Mouse (Mus musculus): ENCODE data around the gene Trio. TPM values are rescaled to one million over a fixed set of nuclear protein-coding genes. Genes with fewer than 3 reads are reported as not detected.
A peak's percentile ranks its signal among the peaks of the same experiment; 100 is the strongest.

The Trio gene
- polyA plus RNA-seq, 1 experiment = 154 TPM

- TF ChIP-seq CTCF (IDR thresholded peaks at IDR 0.05; ENCODE audit: borderline replicate concordance, insufficient read depth, low read length) = peak; percentile 91; the same call in 1 of the 2 replicates
- no peak for TF ChIP-seq POLR2A (IDR thresholded peaks at IDR 0.05; ENCODE audit: low read depth, low read length)
- no peak overlapping the region for H3K4me3 ChIP-seq (ENCODE audit: insufficient read depth, low read length)
- H3K4me1 ChIP-seq (ENCODE audit: control insufficient read depth, insufficient read depth, low read length) = no peaks in the 10 kb centered on the region
- 0 out of 2 replicates have a peak overlapping the region, but pooled peaks have one; percentile 13 for H3K27ac ChIP-seq (ENCODE audit: insufficient read depth, low read length)
These were observed 141.0 kb downstream of the Trio start for GRCm38 (mm10) chr15:27884347-27885250.

DNA sequence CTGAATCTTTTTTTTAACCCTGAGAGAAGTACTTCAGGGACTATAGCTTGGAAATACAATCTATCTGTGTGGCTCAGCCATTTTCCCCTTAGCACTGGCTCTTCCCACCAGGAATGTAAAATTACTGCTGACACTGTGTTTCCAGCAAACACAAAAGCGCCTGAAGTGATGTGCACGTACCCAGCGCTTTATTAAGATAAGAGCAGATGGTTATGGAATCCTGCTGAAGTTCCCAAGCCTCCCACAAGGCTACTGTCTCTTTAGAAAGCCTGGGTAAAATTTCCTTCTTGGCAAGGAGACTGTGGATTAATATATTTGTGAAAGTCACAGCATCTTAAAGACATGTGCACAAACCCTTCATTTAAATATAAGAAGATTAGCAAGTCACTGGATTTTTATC lies 141.8 kb downstream of the Trio start:
- TF ChIP-seq POLR2A (IDR thresholded peaks at IDR 0.05; ENCODE audit: low read depth, low read length) = no peak
- no peak for TF ChIP-seq CTCF (IDR thresholded peaks at IDR 0.05; ENCODE audit: borderline replicate concordance, insufficient read depth, low read length)
- Histone ChIP-seq H3K4me1 (ENCODE audit: control insufficient read depth, insufficient read depth, low read length) (no peaks in the 10 kb centered on the region), H3K4me3 (ENCODE audit: insufficient read depth, low read length) (no peak overlapping the region), H3K27ac (ENCODE audit: insufficient read depth, low read length) (no peak overlapping the region)

- Histone ChIP-seq H3K4me1 (ENCODE audit: control insufficient read depth, insufficient read depth, low read length) (no peaks in the 10 kb centered on the region), H3K4me3 (ENCODE audit: insufficient read depth, low read length) (no peak overlapping the region), H3K27ac (ENCODE audit: insufficient read depth, low read length) (no peak overlapping the region)
- TF ChIP-seq CTCF (IDR thresholded peaks at IDR 0.05; ENCODE audit: borderline replicate concordance, insufficient read depth, low read length) = no peak
- TF ChIP-seq POLR2A (IDR thresholded peaks at IDR 0.05; ENCODE audit: low read depth, low read length) = no peak
These were observed 142.8 kb downstream of the Trio start for GRCm38 (mm10) chr15:27882898-27883297.

DNA sequence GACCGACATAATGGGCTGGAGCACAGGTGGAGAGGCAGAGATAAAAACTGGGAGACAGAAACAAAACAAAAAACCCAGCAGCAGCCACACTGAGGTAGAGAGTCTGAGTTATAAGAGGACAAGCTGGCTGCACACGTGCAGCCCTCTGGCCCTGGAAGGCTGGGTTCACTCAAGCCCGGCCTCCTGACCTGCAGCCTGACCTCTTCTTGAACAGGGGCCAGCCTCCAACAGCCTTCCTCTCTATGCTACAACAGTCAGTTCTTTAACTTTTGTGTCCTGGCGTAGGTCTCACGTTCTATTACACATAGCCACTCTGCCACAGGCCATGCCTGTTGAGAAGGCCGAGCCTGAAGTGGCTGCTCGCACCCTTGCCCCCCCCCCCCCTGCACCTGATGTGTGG lies 147.8 kb downstream of the Trio start:
- H3K27ac ChIP-seq (ENCODE audit: insufficient read depth, low read length) = no peak overlapping the region
- no peak overlapping the region for H3K4me3 ChIP-seq (ENCODE audit: insufficient read depth, low read length)
- no peak for TF ChIP-seq CTCF (IDR thresholded peaks at IDR 0.05; ENCODE audit: borderline replicate concordance, insufficient read depth, low read length)
- no peak for TF ChIP-seq POLR2A (IDR thresholded peaks at IDR 0.05; ENCODE audit: low read depth, low read length)
- H3K4me1 ChIP-seq (ENCODE audit: control insufficient read depth, insufficient read depth, low read length) = no peaks in the 10 kb centered on the region

DNA sequence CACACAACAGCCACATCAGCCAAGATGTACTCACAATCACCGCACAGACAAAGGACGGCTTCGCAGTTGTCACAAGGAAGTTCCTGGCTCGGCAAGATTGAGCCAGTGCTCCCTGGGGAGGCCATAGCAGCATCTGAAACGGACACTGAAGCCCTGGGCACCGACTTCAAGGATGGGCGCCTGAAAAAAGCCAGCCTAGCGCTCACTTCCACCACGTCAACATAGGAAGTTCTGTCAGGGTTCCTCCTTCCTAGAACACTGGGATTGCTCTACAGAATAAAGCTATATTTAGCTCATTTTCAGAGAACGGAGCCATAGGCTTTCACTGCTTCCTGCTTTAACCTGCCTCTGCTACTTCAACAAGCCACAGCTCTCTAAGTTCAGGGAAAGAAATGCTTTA lies 149.3 kb downstream of the Trio start:
- H3K4me1 ChIP-seq (ENCODE audit: control insufficient read depth, insufficient read depth, low read length) = no peaks in the 10 kb centered on the region
- H3K4me3 ChIP-seq (ENCODE audit: insufficient read depth, low read length) = no peak overlapping the region
- no peak for TF ChIP-seq POLR2A (IDR thresholded peaks at IDR 0.05; ENCODE audit: low read depth, low read length)
- TF ChIP-seq CTCF (IDR thresholded peaks at IDR 0.05; ENCODE audit: borderline replicate concordance, insufficient read depth, low read length) = no peak
- no peak overlapping the region for H3K27ac ChIP-seq (ENCODE audit: insufficient read depth, low read length)

- Histone ChIP-seq H3K4me3 (ENCODE audit: insufficient read depth, low read length) (no peak overlapping the region), H3K4me1 (ENCODE audit: control insufficient read depth, insufficient read depth, low read length) (no peaks in the 10 kb centered on the region), H3K27ac (ENCODE audit: insufficient read depth, low read length) (no peak overlapping the region)
- TF ChIP-seq CTCF (IDR thresholded peaks at IDR 0.05; ENCODE audit: borderline replicate concordance, insufficient read depth, low read length) = no peak
These were observed 149.9 kb downstream of the Trio start for GRCm38 (mm10) chr15:27875753-27876152.

- no peaks in the 10 kb centered on the region for H3K4me1 ChIP-seq (ENCODE audit: control insufficient read depth, insufficient read depth, low read length)
- no peak overlapping the region for H3K27ac ChIP-seq (ENCODE audit: insufficient read depth, low read length)
- no peak for TF ChIP-seq POLR2A (IDR thresholded peaks at IDR 0.05; ENCODE audit: low read depth, low read length)
- TF ChIP-seq CTCF (IDR thresholded peaks at IDR 0.05; ENCODE audit: borderline replicate concordance, insufficient read depth, low read length) = no peak
- H3K4me3 ChIP-seq (ENCODE audit: insufficient read depth, low read length) = no peak overlapping the region
These were observed 151.8 kb downstream of the Trio start for GRCm38 (mm10) chr15:27873747-27874320.

DNA sequence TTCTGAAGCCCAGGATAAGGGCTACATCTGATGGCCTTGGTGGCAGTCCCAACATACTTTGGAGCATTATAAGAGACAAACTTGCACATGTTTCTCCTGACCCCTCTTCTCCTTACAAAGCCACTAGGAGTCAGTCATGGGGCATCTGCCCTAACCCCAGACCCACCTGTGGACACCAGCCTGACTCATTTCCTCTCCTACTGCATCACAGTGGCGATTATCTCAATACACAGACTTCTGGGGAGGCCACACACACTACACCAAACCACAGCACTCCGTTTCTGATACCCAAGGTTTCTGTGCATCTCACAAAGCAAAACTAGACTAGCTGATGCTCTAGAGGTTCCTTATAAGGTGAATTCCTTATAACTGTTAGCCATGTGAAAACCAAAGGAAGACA lies 153.4 kb downstream of the Trio start:
- TF ChIP-seq POLR2A (IDR thresholded peaks at IDR 0.05; ENCODE audit: low read depth, low read length) (no peak), CTCF (IDR thresholded peaks at IDR 0.05; ENCODE audit: borderline replicate concordance, insufficient read depth, low read length) (no peak)
- Histone ChIP-seq H3K4me1 (ENCODE audit: control insufficient read depth, insufficient read depth, low read length) (no peaks in the 10 kb centered on the region), H3K27ac (ENCODE audit: insufficient read depth, low read length) (no peak overlapping the region), H3K4me3 (ENCODE audit: insufficient read depth, low read length) (no peak overlapping the region)

GRCm38 (mm10) chr15:27871708-27872107 lies 153.9 kb downstream of the Trio start:
- Histone ChIP-seq H3K4me3 (ENCODE audit: insufficient read depth, low read length) (no peak overlapping the region), H3K4me1 (ENCODE audit: control insufficient read depth, insufficient read depth, low read length) (no peaks in the 10 kb centered on the region), H3K27ac (ENCODE audit: insufficient read depth, low read length) (no peak overlapping the region)
- no peak for TF ChIP-seq POLR2A (IDR thresholded peaks at IDR 0.05; ENCODE audit: low read depth, low read length)
- no peak for TF ChIP-seq CTCF (IDR thresholded peaks at IDR 0.05; ENCODE audit: borderline replicate concordance, insufficient read depth, low read length)

DNA sequence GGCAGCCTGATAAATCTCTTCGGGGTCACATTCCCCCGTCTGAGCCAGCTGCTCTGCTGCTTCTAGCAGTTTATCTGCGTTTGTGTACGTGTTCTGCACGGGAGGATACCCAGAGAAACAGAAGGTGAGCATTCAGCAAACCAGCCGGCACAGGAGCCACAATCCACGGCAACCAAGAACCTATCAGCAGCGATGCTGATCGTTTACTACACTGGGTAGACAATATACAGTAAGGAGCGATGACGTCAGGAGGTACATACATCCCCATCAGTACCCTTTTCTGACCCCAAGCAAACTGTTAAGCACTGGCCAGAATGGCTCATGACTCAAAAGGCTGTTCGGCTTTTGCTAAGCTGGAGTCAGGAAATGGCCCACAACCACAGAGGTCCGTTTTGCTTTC lies 154.4 kb downstream of the Trio start:
- Histone ChIP-seq H3K4me3 (ENCODE audit: insufficient read depth, low read length) (no peak overlapping the region), H3K4me1 (ENCODE audit: control insufficient read depth, insufficient read depth, low read length) (no peaks in the 10 kb centered on the region), H3K27ac (ENCODE audit: insufficient read depth, low read length) (no peak overlapping the region)
- TF ChIP-seq POLR2A (IDR thresholded peaks at IDR 0.05; ENCODE audit: low read depth, low read length) = no peak
- TF ChIP-seq CTCF (IDR thresholded peaks at IDR 0.05; ENCODE audit: borderline replicate concordance, insufficient read depth, low read length) = no peak

Measured in embryonic fibroblast, embryonic 13.5 days (primary cell).